Mouse (Mus musculus): ENCODE measurements around the gene Kptn. TPM values are rescaled to one million over a fixed set of nuclear protein-coding genes. Genes with fewer than 3 reads are reported as not detected.

The Kptn gene
- polyA plus RNA-seq, 1 experiment: 23.2 TPM

GRCm38 (mm10) chr7:16173146-16173545, 53.5 kb downstream of the Kptn start:
- H3K27ac ChIP-seq (ENCODE audit: insufficient read depth, low read length): no peak overlapping the region
- TF ChIP-seq POLR2A (IDR thresholded peaks at IDR 0.05; ENCODE audit: low read depth, low read length): no peak
- TF ChIP-seq CTCF (IDR thresholded peaks at IDR 0.05; ENCODE audit: extremely low read depth, insufficient read depth, insufficient read length, insufficient replicate concordance): no peak
- H3K4me1 ChIP-seq (ENCODE audit: control insufficient read depth, insufficient read depth, insufficient read length): peaks cover 2% of the 10 kb centered on the region; the same call in 1 of the 2 replicates
- WGBS: 43% methylated on average over 5 of the region's 5 CpGs
- H3K4me3 ChIP-seq (ENCODE audit: extremely low read depth, insufficient read depth, insufficient read length): no peak overlapping the region
- no peak for DNase-seq (ENCODE audit: low read depth in 1 of 2, low spot score in 2 of 2)
- H3K27me3 ChIP-seq (ENCODE audit: control insufficient read depth, insufficient read depth, low read length): peaks cover 5% of the 10 kb centered on the region
- H3K36me3 ChIP-seq (ENCODE audit: control insufficient read depth, insufficient read depth, low read length): no peaks in the 10 kb centered on the region

GRCm38 (mm10) chr7:16174597-16175541, 55.2 kb downstream of the Kptn start, which contains the start of gene Meis3:
Meis3 (plus strand) TSS chr7:16175090.
- H3K27me3 ChIP-seq (ENCODE audit: control insufficient read depth, insufficient read depth, low read length): peaks cover 5% of the 10 kb centered on the region
- H3K4me1 ChIP-seq (ENCODE audit: control insufficient read depth, insufficient read depth, insufficient read length): peaks cover 2% of the 10 kb centered on the region; the same call in 1 of the 2 replicates
- H3K36me3 ChIP-seq (ENCODE audit: control insufficient read depth, insufficient read depth, low read length): no peaks in the 10 kb centered on the region
- 0 out of 2 replicates have a peak within 1 kb of the TSS, but pooled peaks have one; percentile 21 for H3K27ac ChIP-seq (ENCODE audit: insufficient read depth, low read length)
- peak within 1 kb of the TSS; percentile 72 for H3K4me3 ChIP-seq (ENCODE audit: extremely low read depth, insufficient read depth, insufficient read length)
- WGBS: 1% methylated on average over 40 of the region's 42 CpGs
- DNase-seq (ENCODE audit: low read depth in 1 of 2, low spot score in 2 of 2): peak in 1 of 2 experiments; percentile 48
- TF ChIP-seq POLR2A (IDR thresholded peaks at IDR 0.05; ENCODE audit: low read depth, low read length): no peak
- TF ChIP-seq CTCF (IDR thresholded peaks at IDR 0.05; ENCODE audit: extremely low read depth, insufficient read depth, insufficient read length, insufficient replicate concordance): no peak

DNA sequence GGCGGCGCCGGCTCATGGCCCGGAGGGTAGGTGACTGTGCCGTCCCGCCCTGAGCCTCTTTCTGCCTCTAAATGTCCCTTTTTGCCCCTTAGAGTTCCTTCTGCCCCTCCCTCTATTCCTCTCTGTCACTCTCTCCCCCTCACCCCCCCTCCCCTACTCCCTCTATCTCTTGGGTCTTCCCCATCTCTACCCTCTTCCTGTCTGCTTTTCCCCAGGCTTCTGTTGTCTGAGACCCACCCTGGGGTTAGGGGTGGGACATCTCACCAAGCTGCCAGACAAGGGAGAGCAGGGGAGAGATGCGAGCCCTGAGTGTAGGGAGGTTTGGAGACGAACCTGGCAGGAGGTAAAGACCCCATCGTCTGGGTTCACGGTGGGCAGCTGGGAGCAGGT, 55.8 kb downstream of the Kptn start:
- peaks cover 5% of the 10 kb centered on the region for H3K27me3 ChIP-seq (ENCODE audit: control insufficient read depth, insufficient read depth, low read length)
- WGBS: 2% methylated on average over 10 of the region's 10 CpGs

More for the DNA sequence above, 55.8 kb downstream of the Kptn start:
- Histone ChIP-seq H3K27ac (ENCODE audit: insufficient read depth, low read length) (0 out of 2 replicates have a peak overlapping the region, but pooled peaks have one; percentile 21), H3K36me3 (ENCODE audit: control insufficient read depth, insufficient read depth, low read length) (no peaks in the 10 kb centered on the region), H3K4me1 (ENCODE audit: control insufficient read depth, insufficient read depth, insufficient read length) (peaks cover 2% of the 10 kb centered on the region; the same call in 1 of the 2 replicates), H3K4me3 (ENCODE audit: extremely low read depth, insufficient read depth, insufficient read length) (peak overlapping the region; percentile 72)
- no peak for DNase-seq (ENCODE audit: low read depth in 1 of 2, low spot score in 2 of 2)
- no peak for TF ChIP-seq CTCF (IDR thresholded peaks at IDR 0.05; ENCODE audit: extremely low read depth, insufficient read depth, insufficient read length, insufficient replicate concordance)
- no peak for TF ChIP-seq POLR2A (IDR thresholded peaks at IDR 0.05; ENCODE audit: low read depth, low read length)

Other genes with a start within 250 kb of the Kptn start
- gene Crx, start 239.9 kb upstream of the Kptn start, polyA plus RNA-seq (2012; rRNA removed): not detected in 2 replicates
- gene Crxos, start 237.3 kb upstream of the Kptn start, polyA plus RNA-seq (2012; rRNA removed): not detected in 2 replicates
- 210 and 358 TPM in 2 replicates for gene Selenow, start 197.5 kb upstream of the Kptn start, polyA plus RNA-seq (2012; rRNA removed)
- 147 and 203 TPM in 2 replicates for gene Nop53, start 173.8 kb upstream of the Kptn start, polyA plus RNA-seq (2012; rRNA removed)
- 17.2 and 19.5 TPM in 2 replicates for gene Ehd2, start 152.3 kb upstream of the Kptn start, polyA plus RNA-seq (2012; rRNA removed)
- 40.4 and 50.6 TPM in 2 replicates for gene Bicra, start 72.0 kb upstream of the Kptn start, polyA plus RNA-seq (2012; rRNA removed)
- gene Zfp541, start 58.1 kb upstream of the Kptn start, polyA plus RNA-seq (2012; rRNA removed): 0.02 and 0.05 TPM in 2 replicates
- 150 and 151 TPM in 2 replicates for gene Napa, start 21.4 kb upstream of the Kptn start, polyA plus RNA-seq (2012; rRNA removed)
- 1.2 and 2.5 TPM in 2 replicates for gene Slc8a2, start 9.9 kb downstream of the Kptn start, polyA plus RNA-seq (2012; rRNA removed)
- 21.9 and 28.7 TPM in 2 replicates for gene Meis3, start 55.2 kb downstream of the Kptn start, polyA plus RNA-seq (2012; rRNA removed)
- 49.3 and 63.1 TPM in 2 replicates for gene Dhx34, start 102.1 kb downstream of the Kptn start, polyA plus RNA-seq (2012; rRNA removed)
- gene C5ar2, start 124.3 kb downstream of the Kptn start, polyA plus RNA-seq (2012; rRNA removed): 1.8 and 4.0 TPM in 2 replicates
- gene C5ar1, start 139.6 kb downstream of the Kptn start, polyA plus RNA-seq (2012; rRNA removed): 7.5 and 11.0 TPM in 2 replicates
- gene Inafm1, start 153.7 kb downstream of the Kptn start, polyA plus RNA-seq (2012; rRNA removed): 33.7 and 53.6 TPM in 2 replicates
- gene Ccdc9, start 166.9 kb downstream of the Kptn start, polyA plus RNA-seq (2012; rRNA removed): 32.4 and 33.3 TPM in 2 replicates
- 22.9 and 45.7 TPM in 2 replicates for gene Bbc3, start 188.5 kb downstream of the Kptn start, polyA plus RNA-seq (2012; rRNA removed)

Data from spleen, adult 2 months (tissue).